Mouse (Mus musculus): ENCODE results near the gene Ccnl1. TPM values are rescaled to one million over a fixed set of nuclear protein-coding genes. Genes with fewer than 3 reads are reported as not detected.
A peak's percentile ranks its signal among the peaks of the same experiment; 100 is the strongest.

Gene Ccnl1
- polyA plus RNA-seq, 1 experiment from 2014 or later, result 136 TPM

GRCm38 (mm10) chr3:65921671-65922070 lies 36.4 kb downstream of the Ccnl1 start:
- no peak overlapping the region for H3K4me2 ChIP-seq (replicated peaks; ENCODE audit: low read depth, low read length)
- H3K4me1 ChIP-seq (ENCODE audit: control insufficient read depth, insufficient read depth, low read length), result no peaks in the 10 kb centered on the region
- no peaks in the 10 kb centered on the region for H3K36me3 ChIP-seq (ENCODE audit: control insufficient read depth, insufficient read depth, low read length)
- no peak overlapping the region for H3K4me3 ChIP-seq (ENCODE audit: low read length)
- no peaks in the 10 kb centered on the region for H3K27me3 ChIP-seq (ENCODE audit: control insufficient read depth, insufficient read depth, low read length)
- 88% methylated on average over 1 of the region's 1 CpGs for WGBS
- ATAC-seq (ENCODE audit: low FRiP score, low TSS enrichment), result no peak
- no peak overlapping the region for H3K27ac ChIP-seq (ENCODE audit: low read depth, low read length)
- H3K9me3 ChIP-seq (ENCODE audit: control insufficient read depth, low read length), result no peaks in the 10 kb centered on the region
- no peak overlapping the region for H3K9ac ChIP-seq (ENCODE audit: low read depth, low read length)

GRCm38 (mm10) chr3:65919016-65919415 lies 39.0 kb downstream of the Ccnl1 start:
- WGBS, result 100% methylated on average over 2 of the region's 2 CpGs
- no peak overlapping the region for H3K4me3 ChIP-seq (ENCODE audit: low read length)

GRCm38 (mm10) chr3:65912928-65913327 lies 45.1 kb downstream of the Ccnl1 start:
- Histone ChIP-seq H3K27me3 (ENCODE audit: control insufficient read depth, insufficient read depth, low read length) (no peaks in the 10 kb centered on the region), H3K4me2 (replicated peaks; ENCODE audit: low read depth, low read length) (no peak overlapping the region), H3K36me3 (ENCODE audit: control insufficient read depth, insufficient read depth, low read length) (no peaks in the 10 kb centered on the region), H3K27ac (ENCODE audit: low read depth, low read length) (no peak overlapping the region), H3K4me3 (ENCODE audit: low read length) (no peak overlapping the region), H3K9ac (ENCODE audit: low read depth, low read length) (no peak overlapping the region), H3K4me1 (ENCODE audit: control insufficient read depth, insufficient read depth, low read length) (no peaks in the 10 kb centered on the region), H3K9me3 (ENCODE audit: control insufficient read depth, low read length) (no peaks in the 10 kb centered on the region)
- ATAC-seq (ENCODE audit: low FRiP score, low TSS enrichment), result no peak
- WGBS, result 63% methylated on average over 4 of the region's 4 CpGs

More at GRCm38 (mm10) chr3:65919016-65919415, 39.0 kb downstream of the Ccnl1 start:
- no peak for ATAC-seq (ENCODE audit: low FRiP score, low TSS enrichment)
- no peak overlapping the region for H3K9ac ChIP-seq (ENCODE audit: low read depth, low read length)
- no peaks in the 10 kb centered on the region for H3K27me3 ChIP-seq (ENCODE audit: control insufficient read depth, insufficient read depth, low read length)
- H3K4me2 ChIP-seq (replicated peaks; ENCODE audit: low read depth, low read length), result no peak overlapping the region
- no peaks in the 10 kb centered on the region for H3K4me1 ChIP-seq (ENCODE audit: control insufficient read depth, insufficient read depth, low read length)
- no peaks in the 10 kb centered on the region for H3K36me3 ChIP-seq (ENCODE audit: control insufficient read depth, insufficient read depth, low read length)
- H3K9me3 ChIP-seq (ENCODE audit: control insufficient read depth, low read length), result no peaks in the 10 kb centered on the region
- no peak overlapping the region for H3K27ac ChIP-seq (ENCODE audit: low read depth, low read length)

GRCm38 (mm10) chr3:65912217-65912616 lies 45.8 kb downstream of the Ccnl1 start:
- no peaks in the 10 kb centered on the region for H3K36me3 ChIP-seq (ENCODE audit: control insufficient read depth, insufficient read depth, low read length)
- WGBS, result 78% methylated on average over 11 of the region's 11 CpGs
- no peak overlapping the region for H3K4me3 ChIP-seq (ENCODE audit: low read length)
- no peaks in the 10 kb centered on the region for H3K9me3 ChIP-seq (ENCODE audit: control insufficient read depth, low read length)
- no peak overlapping the region for H3K9ac ChIP-seq (ENCODE audit: low read depth, low read length)
- no peak for ATAC-seq (ENCODE audit: low FRiP score, low TSS enrichment)
- H3K4me1 ChIP-seq (ENCODE audit: control insufficient read depth, insufficient read depth, low read length), result no peaks in the 10 kb centered on the region
- H3K4me2 ChIP-seq (replicated peaks; ENCODE audit: low read depth, low read length), result no peak overlapping the region
- no peaks in the 10 kb centered on the region for H3K27me3 ChIP-seq (ENCODE audit: control insufficient read depth, insufficient read depth, low read length)
- no peak overlapping the region for H3K27ac ChIP-seq (ENCODE audit: low read depth, low read length)

- Histone ChIP-seq H3K4me3 (ENCODE audit: low read length) (no peak overlapping the region), H3K36me3 (ENCODE audit: control insufficient read depth, insufficient read depth, low read length) (no peaks in the 10 kb centered on the region), H3K27me3 (ENCODE audit: control insufficient read depth, insufficient read depth, low read length) (no peaks in the 10 kb centered on the region), H3K9ac (ENCODE audit: low read depth, low read length) (no peak overlapping the region), H3K9me3 (ENCODE audit: control insufficient read depth, low read length) (no peaks in the 10 kb centered on the region), H3K4me2 (replicated peaks; ENCODE audit: low read depth, low read length) (no peak overlapping the region), H3K27ac (ENCODE audit: low read depth, low read length) (no peak overlapping the region), H3K4me1 (ENCODE audit: control insufficient read depth, insufficient read depth, low read length) (no peaks in the 10 kb centered on the region)
- WGBS, result 88% methylated on average over 3 of the region's 3 CpGs
- ATAC-seq (ENCODE audit: low FRiP score, low TSS enrichment), result no peak
These were observed 46.8 kb downstream of the Ccnl1 start for GRCm38 (mm10) chr3:65911265-65911664.

GRCm38 (mm10) chr3:65909454-65909853 lies 48.6 kb downstream of the Ccnl1 start:
- no peak overlapping the region for H3K4me2 ChIP-seq (replicated peaks; ENCODE audit: low read depth, low read length)
- no peak for ATAC-seq (ENCODE audit: low FRiP score, low TSS enrichment)
- H3K4me1 ChIP-seq (ENCODE audit: control insufficient read depth, insufficient read depth, low read length), result peaks cover 6% of the 10 kb centered on the region
- no peaks in the 10 kb centered on the region for H3K27me3 ChIP-seq (ENCODE audit: control insufficient read depth, insufficient read depth, low read length)
- H3K36me3 ChIP-seq (ENCODE audit: control insufficient read depth, insufficient read depth, low read length), result no peaks in the 10 kb centered on the region
- no peak overlapping the region for H3K9ac ChIP-seq (ENCODE audit: low read depth, low read length)
- no peak overlapping the region for H3K4me3 ChIP-seq (ENCODE audit: low read length)
- H3K27ac ChIP-seq (ENCODE audit: low read depth, low read length), result no peak overlapping the region
- H3K9me3 ChIP-seq (ENCODE audit: control insufficient read depth, low read length), result no peaks in the 10 kb centered on the region
- 87% methylated on average over 2 of the region's 2 CpGs for WGBS

- Histone ChIP-seq H3K4me2 (replicated peaks; ENCODE audit: low read depth, low read length) (no peak overlapping the region), H3K9me3 (ENCODE audit: control insufficient read depth, low read length) (no peaks in the 10 kb centered on the region), H3K27ac (ENCODE audit: low read depth, low read length) (no peak overlapping the region), H3K4me1 (ENCODE audit: control insufficient read depth, insufficient read depth, low read length) (peaks cover 8% of the 10 kb centered on the region), H3K9ac (ENCODE audit: low read depth, low read length) (no peak overlapping the region), H3K4me3 (ENCODE audit: low read length) (no peak overlapping the region), H3K36me3 (ENCODE audit: control insufficient read depth, insufficient read depth, low read length) (no peaks in the 10 kb centered on the region), H3K27me3 (ENCODE audit: control insufficient read depth, insufficient read depth, low read length) (no peaks in the 10 kb centered on the region)
- ATAC-seq (ENCODE audit: low FRiP score, low TSS enrichment), result no peak
- WGBS, result 92% methylated on average over 4 of the region's 4 CpGs
These were observed 50.5 kb downstream of the Ccnl1 start for GRCm38 (mm10) chr3:65907536-65907935.

GRCm38 (mm10) chr3:65905281-65906169 lies 52.5 kb downstream of the Ccnl1 start:
- Histone ChIP-seq H3K27ac (ENCODE audit: low read depth, low read length) (no peak overlapping the region), H3K4me2 (replicated peaks; ENCODE audit: low read depth, low read length) (no peak overlapping the region), H3K27me3 (ENCODE audit: control insufficient read depth, insufficient read depth, low read length) (no peaks in the 10 kb centered on the region), H3K36me3 (ENCODE audit: control insufficient read depth, insufficient read depth, low read length) (no peaks in the 10 kb centered on the region), H3K9ac (ENCODE audit: low read depth, low read length) (no peak overlapping the region), H3K9me3 (ENCODE audit: control insufficient read depth, low read length) (no peaks in the 10 kb centered on the region), H3K4me1 (ENCODE audit: control insufficient read depth, insufficient read depth, low read length) (peaks cover 8% of the 10 kb centered on the region), H3K4me3 (ENCODE audit: low read length) (no peak overlapping the region)
- 40% methylated on average over 7 of the region's 7 CpGs for WGBS
- no peak for ATAC-seq (ENCODE audit: low FRiP score, low TSS enrichment)

- Histone ChIP-seq H3K9me3 (ENCODE audit: control insufficient read depth, low read length) (no peaks in the 10 kb centered on the region), H3K36me3 (ENCODE audit: control insufficient read depth, insufficient read depth, low read length) (no peaks in the 10 kb centered on the region), H3K4me1 (ENCODE audit: control insufficient read depth, insufficient read depth, low read length) (peaks cover 8% of the 10 kb centered on the region), H3K4me2 (replicated peaks; ENCODE audit: low read depth, low read length) (no peak overlapping the region), H3K27me3 (ENCODE audit: control insufficient read depth, insufficient read depth, low read length) (no peaks in the 10 kb centered on the region), H3K27ac (ENCODE audit: low read depth, low read length) (no peak overlapping the region), H3K4me3 (ENCODE audit: low read length) (no peak overlapping the region), H3K9ac (ENCODE audit: low read depth, low read length) (no peak overlapping the region)
- WGBS, result 14% methylated on average over 6 of the region's 6 CpGs
- ATAC-seq (ENCODE audit: low FRiP score, low TSS enrichment), result peak; percentile 49; the same call in 1 of the 2 replicates
These were observed 53.3 kb downstream of the Ccnl1 start for GRCm38 (mm10) chr3:65904711-65905110.
